Mouse (Mus musculus) ovary, postnatal 10 days (tissue): ENCODE measurements at regions not wholly inside any gene's neighbourhood (a gene's known extent, or its start where the extent isn't known, plus 50 kb on each side); places are given as distances from the start of the nearest gene placed in this dataset.

ENCODE experiments used
- DNase-seq: peaks from one replicate; pipeline ENCODE4 v3.0.0; 2022; ENCODE audit warnings: low spot score

- no peak for DNase-seq
Measured at GRCm38 (mm10) chr11:34153749-34154525, 54.0 kb downstream of the Foxi1 start.

- DNase-seq: peak; percentile 56
Measured at GRCm38 (mm10) chr11:34149370-34149976, 51.1 kb upstream of the 4930469K13Rik start.
